Mouse (Mus musculus) liver, embryonic 14.5 days (tissue): ENCODE measurements around the gene Agbl1.

Source experiments
- CTCF ChIP-seq: IDR thresholded peaks from 2 replicates; pipeline ENCODE4 v1.5.1; 2016; ENCODE audit warnings: antibody characterized with exemption, low read depth, control low read depth
- EP300 ChIP-seq: IDR thresholded peaks from 2 replicates; pipeline ENCODE4 v1.6.1; 2016; ENCODE audit warnings: antibody characterized with exemption, low read depth

- no peak for TF ChIP-seq CTCF
- TF ChIP-seq EP300, result no peak
These were observed 208.9 kb downstream of the Agbl1 start for GRCm38 (mm10) chr7:76438581-76438980.
